Mouse (Mus musculus) right cerebral cortex, postnatal 14 days (tissue): ENCODE measurements at regions not wholly inside any gene's neighbourhood (a gene's known extent, or its start where the extent isn't known, plus 50 kb on each side); places are given as distances from the start of the nearest gene placed in this dataset.

Source experiments
- DNase-seq: peaks from one replicate; pipeline ENCODE4 v3.0.0; 2022

GRCm38 (mm10) chr1:51531360-51531759 is 53.1 kb upstream of the Nabp1 start:
- DNase-seq: no peak

GRCm38 (mm10) chr1:51530191-51530926 is 52.1 kb upstream of the Nabp1 start:
- DNase-seq: no peak

GRCm38 (mm10) chr1:51529653-51530052 is 51.4 kb upstream of the Nabp1 start:
- no peak for DNase-seq

- no peak for DNase-seq
These were observed 50.4 kb upstream of the Nabp1 start for GRCm38 (mm10) chr1:51528671-51529070.
